Mouse (Mus musculus) urinary bladder, postnatal 25 days (tissue): ENCODE results near the gene Nup85.
"Not testable (repeated sequence)": the region's sequence is repeated elsewhere in the genome, so short reads cannot be mapped to it uniquely, and the experiment has no call there.

Experiments used
- DNase-seq: peaks from one replicate; pipeline ENCODE4 v3.0.0; 2022; ENCODE audit warnings: low spot score

The Nup85 gene

GRCm38 (mm10) chr11:115564064-115564809, at the start of gene Nup85:
Gene Nup85 (plus strand): TSS chr11:115564434.
- DNase-seq = peak; percentile 97

GRCm38 (mm10) chr11:115515021-115515420, 49.2 kb upstream of the Nup85 start:
- no peak for DNase-seq

- no peak for DNase-seq
Measured at GRCm38 (mm10) chr11:115516942-115517341, 47.3 kb upstream of the Nup85 start.

GRCm38 (mm10) chr11:115518693-115519092, 45.5 kb upstream of the Nup85 start:
- no peak for DNase-seq

GRCm38 (mm10) chr11:115519581-115519980, 44.7 kb upstream of the Nup85 start:
- no peak for DNase-seq

GRCm38 (mm10) chr11:115520218-115520617, 44.0 kb upstream of the Nup85 start:
- DNase-seq = no peak

GRCm38 (mm10) chr11:115521080-115521479, 43.2 kb upstream of the Nup85 start:
- no peak for DNase-seq

GRCm38 (mm10) chr11:115522238-115522637, 42.0 kb upstream of the Nup85 start:
- no peak for DNase-seq

GRCm38 (mm10) chr11:115522703-115523102, 41.5 kb upstream of the Nup85 start:
- no peak for DNase-seq

GRCm38 (mm10) chr11:115526446-115526845, 37.8 kb upstream of the Nup85 start:
- DNase-seq = not testable (repeated sequence)

- no peak for DNase-seq
Measured at GRCm38 (mm10) chr11:115534759-115535371, 29.4 kb upstream of the Nup85 start.

GRCm38 (mm10) chr11:115535401-115536037, 28.7 kb upstream of the Nup85 start:
- DNase-seq = peak; percentile 56

- DNase-seq = peak; percentile 99
Measured at GRCm38 (mm10) chr11:115536038-115536681, 28.1 kb upstream of the Nup85 start, which contains the start of gene Sumo2. Gene Sumo2 (minus strand): TSS chr11:115536276.

GRCm38 (mm10) chr11:115536856-115537568, 27.2 kb upstream of the Nup85 start:
- DNase-seq = no peak

GRCm38 (mm10) chr11:115538045-115538444, 26.2 kb upstream of the Nup85 start:
- DNase-seq = no peak

- DNase-seq = no peak
Measured at GRCm38 (mm10) chr11:115543571-115543970, 20.7 kb upstream of the Nup85 start.

- DNase-seq = no peak
Measured at GRCm38 (mm10) chr11:115552783-115553182, 11.5 kb upstream of the Nup85 start.

GRCm38 (mm10) chr11:115555717-115556116, 8.5 kb upstream of the Nup85 start:
- DNase-seq = no peak

- no peak for DNase-seq
Measured at GRCm38 (mm10) chr11:115563406-115563805, 828 bp upstream of the Nup85 start.

GRCm38 (mm10) chr11:115564961-115565360, 727 bp downstream of the Nup85 start:
- no peak for DNase-seq

GRCm38 (mm10) chr11:115579080-115579479, 14.8 kb downstream of the Nup85 start:
- no peak for DNase-seq
